Mouse (Mus musculus): ENCODE data around the gene Apol9b.

The Apol9b gene

DNA sequence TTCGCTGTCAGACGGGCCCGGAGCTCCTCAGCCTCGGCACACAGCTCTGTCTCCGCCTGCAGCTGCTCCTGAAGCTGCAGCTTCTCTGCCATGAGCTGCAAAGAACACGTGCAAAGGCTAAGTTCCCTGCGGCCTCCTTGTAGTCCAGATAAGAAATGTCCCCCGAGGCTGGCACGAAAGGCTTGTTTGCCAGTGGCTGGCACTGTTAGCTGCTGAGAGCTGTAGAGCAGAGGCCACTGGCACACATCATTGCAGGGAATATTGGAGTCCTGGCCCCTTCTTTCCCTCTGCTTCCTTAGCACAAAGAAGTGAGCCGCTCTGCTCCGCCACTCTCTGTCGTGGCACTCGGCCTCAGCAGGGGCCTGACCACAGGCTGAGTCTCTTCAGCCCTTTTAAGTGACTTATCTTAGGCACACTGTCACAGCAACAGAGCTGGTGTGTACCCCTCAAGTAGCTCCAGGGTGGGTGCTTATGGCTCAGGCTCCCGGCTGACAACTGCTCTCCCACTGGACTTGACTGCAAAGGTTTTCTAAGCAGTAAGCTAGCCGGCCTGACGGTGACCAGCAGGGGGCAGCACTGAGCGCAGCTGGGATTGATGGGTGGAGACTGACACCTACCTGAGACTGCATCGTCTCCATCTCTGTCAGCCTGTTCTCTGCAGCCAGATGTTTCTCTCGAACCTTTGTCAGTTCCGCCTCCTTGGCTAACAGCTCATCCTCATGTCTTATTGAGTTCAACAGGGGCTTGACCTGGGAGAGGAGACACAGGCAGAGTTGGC is 46.5 kb downstream of the Apol9b start:
- DNase-seq (ENCODE audit: low read depth, low spot score) = peak; percentile 90

- DNase-seq (ENCODE audit: low read depth, low spot score) = peak; percentile 69
These were observed 53.7 kb downstream of the Apol9b start for GRCm38 (mm10) chr15:77782449-77783014.

- peak; percentile 96 for DNase-seq (ENCODE audit: low read depth, low spot score)
These were observed 55.4 kb downstream of the Apol9b start for GRCm38 (mm10) chr15:77784039-77784824.

GRCm38 (mm10) chr15:77785807-77786206 is 57.0 kb downstream of the Apol9b start:
- DNase-seq (ENCODE audit: low read depth, low spot score) = no peak

Measured in brain, adult 2 months (tissue).